Mouse (Mus musculus): ENCODE measurements around the gene Gm20671. TPM values are rescaled to one million over a fixed set of nuclear protein-coding genes. Genes with fewer than 3 reads are reported as not detected.

Gm20671 gene
- polyA plus RNA-seq, 1 experiment from 2014 or later: not detected

- Histone ChIP-seq H3K27ac (replicated peaks in 1 of 2; ENCODE audit: control insufficient read depth in 1 of 2, insufficient read depth in 1 of 2, low read depth in 2 of 2, low read length in 2 of 2) (no peak overlapping the region), H3K27me3 (ENCODE audit: control insufficient read depth, insufficient read depth, low read length) (no peaks in the 10 kb centered on the region), H3K4me3 (ENCODE audit: control insufficient read depth in 1 of 2, insufficient read depth in 1 of 2, low read depth in 1 of 2, low read length in 2 of 2) (no peak overlapping the region), H3K9ac (ENCODE audit: low read length) (no peak overlapping the region), H3K4me1 (ENCODE audit: control insufficient read depth in 2 of 2, insufficient read depth in 2 of 2, low read length in 2 of 2) (no peaks in the 10 kb centered on the region), H3K4me2 (ENCODE audit: low read length) (no peak overlapping the region), H3K9me3 (ENCODE audit: control insufficient read depth, low read length) (no peaks in the 10 kb centered on the region), H3K36me3 (ENCODE audit: control insufficient read depth, insufficient read depth, low read length) (no peaks in the 10 kb centered on the region)
- WGBS: 87% methylated on average over 9 of the region's 9 CpGs
- ATAC-seq (ENCODE audit: insufficient number of reproducible peaks, insufficient read depth, low FRiP score, low read depth): no peak
Measured at GRCm38 (mm10) chr5:32720416-32720815, 106.5 kb downstream of the Gm20671 start.

- no peak overlapping the region for H3K4me2 ChIP-seq (ENCODE audit: low read length)
Measured at GRCm38 (mm10) chr5:32718916-32719315, 108.0 kb downstream of the Gm20671 start.

GRCm38 (mm10) chr5:32717726-32718125 lies 109.2 kb downstream of the Gm20671 start:
- Histone ChIP-seq H3K27me3 (ENCODE audit: control insufficient read depth, insufficient read depth, low read length) (no peaks in the 10 kb centered on the region), H3K4me3 (ENCODE audit: control insufficient read depth in 1 of 2, insufficient read depth in 1 of 2, low read depth in 1 of 2, low read length in 2 of 2) (no peak overlapping the region), H3K36me3 (ENCODE audit: control insufficient read depth, insufficient read depth, low read length) (no peaks in the 10 kb centered on the region), H3K4me2 (ENCODE audit: low read length) (no peak overlapping the region), H3K9ac (ENCODE audit: low read length) (no peak overlapping the region), H3K9me3 (ENCODE audit: control insufficient read depth, low read length) (no peaks in the 10 kb centered on the region), H3K27ac (replicated peaks in 1 of 2; ENCODE audit: control insufficient read depth in 1 of 2, insufficient read depth in 1 of 2, low read depth in 2 of 2, low read length in 2 of 2) (no peak overlapping the region), H3K4me1 (ENCODE audit: control insufficient read depth in 2 of 2, insufficient read depth in 2 of 2, low read length in 2 of 2) (0 out of 4 replicates have a peak, but pooled peaks cover 0 to 2% of the 10 kb centered on the region in 2 experiments)
- ATAC-seq (ENCODE audit: insufficient number of reproducible peaks, insufficient read depth, low FRiP score, low read depth): no peak
- 48% methylated on average over 1 of the region's 1 CpGs for WGBS

More at GRCm38 (mm10) chr5:32718916-32719315, 108.0 kb downstream of the Gm20671 start:
- Histone ChIP-seq H3K36me3 (ENCODE audit: control insufficient read depth, insufficient read depth, low read length) (no peaks in the 10 kb centered on the region), H3K4me1 (ENCODE audit: control insufficient read depth in 2 of 2, insufficient read depth in 2 of 2, low read length in 2 of 2) (no peaks in the 10 kb centered on the region), H3K9ac (ENCODE audit: low read length) (no peak overlapping the region), H3K27me3 (ENCODE audit: control insufficient read depth, insufficient read depth, low read length) (no peaks in the 10 kb centered on the region), H3K9me3 (ENCODE audit: control insufficient read depth, low read length) (no peaks in the 10 kb centered on the region), H3K4me3 (ENCODE audit: control insufficient read depth in 1 of 2, insufficient read depth in 1 of 2, low read depth in 1 of 2, low read length in 2 of 2) (no peak overlapping the region), H3K27ac (replicated peaks in 1 of 2; ENCODE audit: control insufficient read depth in 1 of 2, insufficient read depth in 1 of 2, low read depth in 2 of 2, low read length in 2 of 2) (no peak overlapping the region)
- ATAC-seq (ENCODE audit: insufficient number of reproducible peaks, insufficient read depth, low FRiP score, low read depth): no peak
- 44% methylated on average over 6 of the region's 6 CpGs for WGBS

- peak overlapping the region; percentile 83 to 89 for H3K27ac ChIP-seq (replicated peaks in 1 of 2; ENCODE audit: control insufficient read depth in 1 of 2, insufficient read depth in 1 of 2, low read depth in 2 of 2, low read length in 2 of 2)
- peak overlapping the region; percentile 71 for H3K4me2 ChIP-seq (ENCODE audit: low read length)
- peaks cover 2 to 4% of the 10 kb centered on the region in 2 experiments; a peak in 1 of 4 replicates for H3K4me1 ChIP-seq (ENCODE audit: control insufficient read depth in 2 of 2, insufficient read depth in 2 of 2, low read length in 2 of 2)
- WGBS: 2% methylated on average over 55 of the region's 55 CpGs
- no peaks in the 10 kb centered on the region for H3K9me3 ChIP-seq (ENCODE audit: control insufficient read depth, low read length)
- H3K36me3 ChIP-seq (ENCODE audit: control insufficient read depth, insufficient read depth, low read length): no peaks in the 10 kb centered on the region
- no peaks in the 10 kb centered on the region for H3K27me3 ChIP-seq (ENCODE audit: control insufficient read depth, insufficient read depth, low read length)
- H3K4me3 ChIP-seq (ENCODE audit: control insufficient read depth in 1 of 2, insufficient read depth in 1 of 2, low read depth in 1 of 2, low read length in 2 of 2): peak overlapping the region; percentile 63 to 66
- ATAC-seq (ENCODE audit: insufficient number of reproducible peaks, insufficient read depth, low FRiP score, low read depth): peak; percentile 99
- peak overlapping the region; percentile 75 for H3K9ac ChIP-seq (ENCODE audit: low read length)
Measured at GRCm38 (mm10) chr5:32713703-32714467, 113.0 kb downstream of the Gm20671 start.

- H3K27ac ChIP-seq (replicated peaks in 1 of 2; ENCODE audit: control insufficient read depth in 1 of 2, insufficient read depth in 1 of 2, low read depth in 2 of 2, low read length in 2 of 2): peak overlapping the region; percentile 83 to 89
- no peak for ATAC-seq (ENCODE audit: insufficient number of reproducible peaks, insufficient read depth, low FRiP score, low read depth)
- peaks cover 2 to 4% of the 10 kb centered on the region in 2 experiments; a peak in 1 of 4 replicates for H3K4me1 ChIP-seq (ENCODE audit: control insufficient read depth in 2 of 2, insufficient read depth in 2 of 2, low read length in 2 of 2)
- H3K27me3 ChIP-seq (ENCODE audit: control insufficient read depth, insufficient read depth, low read length): no peaks in the 10 kb centered on the region
- peak overlapping the region; percentile 75 for H3K9ac ChIP-seq (ENCODE audit: low read length)
- WGBS: 23% methylated on average over 2 of the region's 2 CpGs
- H3K9me3 ChIP-seq (ENCODE audit: control insufficient read depth, low read length): no peaks in the 10 kb centered on the region
- H3K36me3 ChIP-seq (ENCODE audit: control insufficient read depth, insufficient read depth, low read length): no peaks in the 10 kb centered on the region
- H3K4me3 ChIP-seq (ENCODE audit: control insufficient read depth in 1 of 2, insufficient read depth in 1 of 2, low read depth in 1 of 2, low read length in 2 of 2): peak overlapping the region; percentile 63 to 66
- peak overlapping the region; percentile 71 for H3K4me2 ChIP-seq (ENCODE audit: low read length)
Measured at GRCm38 (mm10) chr5:32713042-32713702, 113.7 kb downstream of the Gm20671 start.

- no peaks in the 10 kb centered on the region for H3K9me3 ChIP-seq (ENCODE audit: control insufficient read depth, low read length)
- H3K4me3 ChIP-seq (ENCODE audit: control insufficient read depth in 1 of 2, insufficient read depth in 1 of 2, low read depth in 1 of 2, low read length in 2 of 2): no peak overlapping the region
- peaks cover 2 to 4% of the 10 kb centered on the region in 2 experiments; a peak in 1 of 4 replicates for H3K4me1 ChIP-seq (ENCODE audit: control insufficient read depth in 2 of 2, insufficient read depth in 2 of 2, low read length in 2 of 2)
- no peak overlapping the region for H3K9ac ChIP-seq (ENCODE audit: low read length)
- 72% methylated on average over 4 of the region's 4 CpGs for WGBS
- no peaks in the 10 kb centered on the region for H3K36me3 ChIP-seq (ENCODE audit: control insufficient read depth, insufficient read depth, low read length)
- no peak for ATAC-seq (ENCODE audit: insufficient number of reproducible peaks, insufficient read depth, low FRiP score, low read depth)
- no peaks in the 10 kb centered on the region for H3K27me3 ChIP-seq (ENCODE audit: control insufficient read depth, insufficient read depth, low read length)
- H3K4me2 ChIP-seq (ENCODE audit: low read length): peak overlapping the region; percentile 71
- 0 out of 4 replicates have a peak overlapping the region, but pooled peaks of 1 of the 2 experiments have one; percentile 89 for H3K27ac ChIP-seq (replicated peaks in 1 of 2; ENCODE audit: control insufficient read depth in 1 of 2, insufficient read depth in 1 of 2, low read depth in 2 of 2, low read length in 2 of 2)
Measured at GRCm38 (mm10) chr5:32712221-32713041, 114.5 kb downstream of the Gm20671 start.

GRCm38 (mm10) chr5:32711485-32711884 lies 115.4 kb downstream of the Gm20671 start:
- no peaks in the 10 kb centered on the region for H3K27me3 ChIP-seq (ENCODE audit: control insufficient read depth, insufficient read depth, low read length)
- H3K4me3 ChIP-seq (ENCODE audit: control insufficient read depth in 1 of 2, insufficient read depth in 1 of 2, low read depth in 1 of 2, low read length in 2 of 2): no peak overlapping the region
- H3K27ac ChIP-seq (replicated peaks in 1 of 2; ENCODE audit: control insufficient read depth in 1 of 2, insufficient read depth in 1 of 2, low read depth in 2 of 2, low read length in 2 of 2): no peak overlapping the region
- no peak for ATAC-seq (ENCODE audit: insufficient number of reproducible peaks, insufficient read depth, low FRiP score, low read depth)
- H3K4me2 ChIP-seq (ENCODE audit: low read length): no peak overlapping the region
- H3K36me3 ChIP-seq (ENCODE audit: control insufficient read depth, insufficient read depth, low read length): no peaks in the 10 kb centered on the region
- H3K9ac ChIP-seq (ENCODE audit: low read length): no peak overlapping the region
- no peaks in the 10 kb centered on the region for H3K9me3 ChIP-seq (ENCODE audit: control insufficient read depth, low read length)
- WGBS: 74% methylated on average over 5 of the region's 5 CpGs
- H3K4me1 ChIP-seq (ENCODE audit: control insufficient read depth in 2 of 2, insufficient read depth in 2 of 2, low read length in 2 of 2): peaks cover 2 to 4% of the 10 kb centered on the region in 2 experiments; a peak in 1 of 4 replicates

Data from heart, embryonic 14.5 days (tissue).